Mouse (Mus musculus) thymus, adult 2 months (tissue): ENCODE results near the gene Cbx7. TPM values are rescaled to one million over a fixed set of nuclear protein-coding genes. Genes with fewer than 3 reads are reported as not detected.

Experiments used
- DNase-seq: peaks from one replicate; pipeline ENCODE4 v3.0.0; 2021
- H3K27ac ChIP-seq: fragments of 200-500 bp; 2 replicates; pipeline ENCODE4 v1.5.1; 2012; ENCODE audit warnings: low read length, control low read depth; ENCODE audit not compliant: control insufficient read depth, insufficient read depth
- H3K27me3 ChIP-seq: fragments of 200-500 bp; 2 replicates; pipeline ENCODE4 v1.6.1; 2012; ENCODE audit warnings: mild to moderate bottlenecking, low read length, moderate library complexity, mixed read lengths; ENCODE audit not compliant: control insufficient read depth, insufficient read depth
- H3K36me3 ChIP-seq: fragments of 200-500 bp; 2 replicates; pipeline ENCODE4 v1.6.1; 2012; ENCODE audit warnings: mild to moderate bottlenecking, low read length, moderate library complexity; ENCODE audit not compliant: control insufficient read depth, insufficient read depth
- H3K4me1 ChIP-seq: fragments of 200-500 bp; replicated peaks from 2 replicates; pipeline ENCODE4 v1.6.1; 2012; ENCODE audit warnings: low read length; ENCODE audit not compliant: control insufficient read depth, insufficient read depth
- H3K4me3 ChIP-seq: fragments of 200-500 bp; 2 replicates; pipeline ENCODE4 v1.5.1; 2012; ENCODE audit warnings: mild to moderate bottlenecking, low read length, control low read depth, moderate library complexity; ENCODE audit not compliant: control insufficient read depth, insufficient read depth
- CTCF ChIP-seq: fragments of 200-500 bp; IDR thresholded peaks from 2 replicates; pipeline ENCODE4 v1.5.1; 2012; ENCODE audit warnings: mild to moderate bottlenecking, control low read depth, low read length, moderate library complexity, borderline replicate concordance; ENCODE audit not compliant: control insufficient read depth, poor library complexity, insufficient read depth; ENCODE audit errors: extremely low read depth
- POLR2A ChIP-seq: fragments of 200-500 bp; IDR thresholded peaks from 2 replicates; pipeline ENCODE4 v1.6.1; 2012; ENCODE audit warnings: mild to moderate bottlenecking, low read length, control low read depth, moderate library complexity; ENCODE audit not compliant: control insufficient read depth, poor library complexity, insufficient read depth; ENCODE audit errors: extremely low read depth
- WGBS: fragments of 180-500 bp; shearing (Covaris S2); methylation state at CpG from one replicate; pipeline ENCODE4 v1.1.7; 2018; 5-methylcytosine and 5-hydroxymethylcytosine counted together
- polyA plus RNA-seq: library from polyadenylated mRNA; depleted of rRNA; stranded (reverse); fragments of >200 nt; gene quantifications from 2 replicates; pipeline ENCODE4 v1.2.3, GENCODE M21; 2012

The Cbx7 gene
- polyA plus RNA-seq, 1 experiment = 72.6 TPM

DNA sequence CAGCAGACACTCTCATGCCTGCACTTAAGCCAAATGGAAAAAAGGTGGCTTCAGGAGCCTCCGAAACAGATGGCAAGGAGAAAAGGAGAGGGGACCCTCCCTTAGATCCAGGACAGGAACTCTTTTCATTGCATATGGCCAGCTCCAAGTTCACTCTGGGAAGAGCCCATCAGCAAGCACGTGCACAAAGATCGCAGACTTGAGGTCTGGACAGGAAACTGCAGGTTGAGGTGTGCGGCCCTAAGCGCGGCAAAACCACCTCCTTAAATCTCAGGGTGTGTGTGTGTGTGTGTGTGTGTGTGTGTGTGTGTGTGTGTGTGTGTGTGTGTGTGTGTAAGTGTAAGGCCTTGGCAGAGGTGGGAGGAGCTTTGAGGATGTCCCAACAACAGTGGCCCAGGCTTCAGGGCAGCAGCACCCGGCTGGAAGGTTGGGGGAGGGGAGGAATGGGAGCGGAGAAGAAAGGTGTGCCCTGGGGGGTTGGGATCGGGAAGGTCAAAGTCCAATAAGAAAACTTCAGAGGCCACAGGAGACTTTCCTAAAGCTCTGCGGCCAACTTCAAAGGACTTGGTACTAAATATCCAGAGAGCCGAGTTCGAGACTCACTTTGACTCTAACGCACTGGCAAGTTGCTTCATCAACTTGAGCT, 39.3 kb downstream of the Cbx7 start:
- DNase-seq = no peak
- peaks cover 8% of the 10 kb centered on the region; the same call in 1 of the 2 replicates for H3K27me3 ChIP-seq
- TF ChIP-seq POLR2A (no peak), CTCF (no peak)
- no peaks in the 10 kb centered on the region for H3K36me3 ChIP-seq
- peak overlapping the region; percentile 16; the same call in 1 of the 2 replicates for H3K27ac ChIP-seq
- WGBS = 35% methylated on average over 13 of the region's 13 CpGs
- peak overlapping the region; percentile 47 for H3K4me3 ChIP-seq
- peaks cover 44% of the 10 kb centered on the region for H3K4me1 ChIP-seq

DNA sequence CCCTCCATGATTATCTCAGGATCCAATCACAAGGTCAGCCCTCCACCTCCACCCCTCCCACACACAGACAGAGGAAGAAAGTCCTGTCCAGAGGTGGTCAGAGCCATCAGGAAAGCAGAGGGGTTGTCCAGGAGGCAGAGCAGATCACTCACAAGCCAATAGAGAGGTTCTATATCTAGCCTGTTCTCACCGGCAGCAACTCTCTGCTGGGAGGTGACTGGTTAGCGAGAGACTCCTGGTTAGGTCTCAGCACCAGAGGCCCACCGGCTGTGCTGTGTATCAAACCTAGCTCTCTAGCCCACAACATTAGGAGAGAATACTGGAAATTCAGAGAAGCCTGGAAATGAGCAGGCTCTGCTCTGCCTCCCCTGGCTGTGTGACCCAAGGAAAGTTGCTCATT, 41.2 kb downstream of the Cbx7 start:
- Histone ChIP-seq H3K36me3 (no peaks in the 10 kb centered on the region), H3K27ac (no peak overlapping the region), H3K27me3 (peaks cover 7% of the 10 kb centered on the region; the same call in 1 of the 2 replicates), H3K4me3 (no peak overlapping the region), H3K4me1 (peaks cover 45% of the 10 kb centered on the region)
- no peak for TF ChIP-seq POLR2A
- 95% methylated on average over 3 of the region's 3 CpGs for WGBS
- DNase-seq = no peak

DNA sequence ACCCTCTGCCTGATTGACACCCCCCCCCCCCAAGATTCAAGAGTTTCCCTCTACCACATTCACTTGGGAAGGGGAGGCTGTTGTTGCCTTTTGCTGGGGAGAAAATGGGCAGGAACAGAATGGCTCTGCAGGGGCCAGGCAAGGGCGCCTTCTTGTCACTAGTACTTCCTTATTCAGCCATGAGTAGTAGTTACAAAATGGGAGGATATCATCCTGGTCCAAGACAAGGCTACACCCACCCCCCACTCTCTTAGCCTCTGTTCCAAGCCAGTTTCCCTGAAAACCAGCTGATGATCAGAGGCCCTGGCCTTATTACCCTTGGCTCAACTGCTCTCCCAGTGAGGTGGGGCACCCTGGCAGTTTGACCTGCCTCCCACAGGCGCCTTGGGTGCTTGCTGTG, 42.2 kb downstream of the Cbx7 start:
- TF ChIP-seq POLR2A (no peak), CTCF (no peak)
- Histone ChIP-seq H3K27ac (peak overlapping the region; percentile 86), H3K4me1 (peaks cover 40% of the 10 kb centered on the region), H3K36me3 (no peaks in the 10 kb centered on the region), H3K27me3 (peaks cover 5% of the 10 kb centered on the region; the same call in 1 of the 2 replicates), H3K4me3 (no peak overlapping the region)
- WGBS = 96% methylated on average over 2 of the region's 2 CpGs
- DNase-seq = no peak

DNA sequence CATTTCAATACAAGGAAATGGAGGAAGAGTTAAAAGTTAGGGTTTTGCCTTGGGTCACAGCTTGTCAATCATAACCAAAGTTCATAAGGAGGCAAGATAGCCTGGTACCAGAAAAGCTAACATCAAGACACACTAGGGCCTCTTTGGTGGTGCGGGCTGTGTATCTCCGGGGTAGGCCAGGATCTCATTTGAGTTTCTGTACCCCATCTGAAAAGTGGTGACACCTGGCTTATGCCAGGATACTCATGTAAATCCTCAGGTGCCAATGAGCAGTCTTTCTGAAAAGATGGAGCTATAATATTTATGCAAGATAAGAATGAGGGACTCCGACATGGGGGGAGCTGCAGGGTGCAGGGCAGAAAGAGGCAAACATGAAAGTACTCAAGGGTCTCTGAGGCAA, 42.6 kb downstream of the Cbx7 start:
- Histone ChIP-seq H3K36me3 (no peaks in the 10 kb centered on the region), H3K4me1 (peaks cover 36% of the 10 kb centered on the region), H3K27ac (peak overlapping the region; percentile 86), H3K27me3 (peaks cover under 1% of the 10 kb centered on the region; the same call in 1 of the 2 replicates), H3K4me3 (no peak overlapping the region)
- 96% methylated on average over 3 of the region's 3 CpGs for WGBS
- TF ChIP-seq POLR2A = no peak
- TF ChIP-seq CTCF = no peak
- no peak for DNase-seq

DNA sequence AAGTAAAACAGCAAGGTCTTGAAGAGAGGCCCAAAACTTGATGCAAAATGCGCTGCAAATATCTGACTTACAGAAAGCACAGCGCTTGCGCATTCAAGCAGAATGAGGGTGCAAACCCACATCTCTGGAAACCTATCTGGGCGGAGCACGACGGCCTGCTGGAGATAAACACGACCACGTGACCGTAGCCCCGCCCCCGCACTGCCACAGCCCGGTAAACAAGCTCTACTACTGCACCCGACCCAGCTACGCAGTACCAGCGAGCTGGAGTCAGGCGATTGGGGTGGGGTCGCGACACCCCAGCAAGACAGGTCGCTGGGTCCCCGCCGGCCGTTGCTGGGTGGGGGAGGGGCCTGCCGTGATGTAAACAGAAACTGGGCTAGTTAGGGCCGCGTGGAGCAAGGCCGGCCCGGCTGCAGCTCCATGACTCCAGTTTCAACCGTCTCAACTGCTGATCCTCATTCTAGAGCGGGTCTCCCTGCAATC, 43.2 kb downstream of the Cbx7 start:
- Histone ChIP-seq H3K4me3 (peak overlapping the region; percentile 57), H3K27ac (peak overlapping the region; percentile 92), H3K27me3 (no peaks in the 10 kb centered on the region), H3K36me3 (no peaks in the 10 kb centered on the region), H3K4me1 (peaks cover 34% of the 10 kb centered on the region)
- DNase-seq = peak; percentile 97
- WGBS = 1% methylated on average over 29 of the region's 29 CpGs
- TF ChIP-seq CTCF (no peak), POLR2A (peak; percentile 95)

DNA sequence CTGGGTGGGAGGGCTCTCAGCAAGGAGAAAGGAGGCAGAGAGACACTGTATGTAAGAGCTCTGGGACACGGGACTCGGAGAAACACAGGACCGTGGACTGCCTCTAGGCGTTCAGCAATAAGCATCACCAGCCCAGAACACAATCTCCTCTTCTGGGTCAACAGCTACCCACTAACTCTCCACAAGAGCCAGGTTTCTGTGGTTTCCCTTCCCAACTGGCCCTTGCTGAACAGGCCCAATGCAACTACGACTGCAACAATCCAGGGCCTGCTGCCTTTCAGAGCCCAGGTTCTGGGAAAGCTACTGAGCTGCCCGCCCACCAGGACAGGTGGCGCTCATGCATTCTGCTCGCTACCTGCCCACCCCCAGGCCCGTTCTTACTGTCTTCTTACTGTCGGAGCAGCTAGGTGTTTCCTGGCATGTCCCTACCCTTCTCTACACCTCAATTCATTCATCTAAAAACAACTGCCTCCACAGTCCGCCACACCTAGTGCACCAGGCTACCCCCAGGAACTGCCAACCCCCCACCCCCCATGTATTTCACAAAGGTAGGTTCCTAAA, 44.0 kb downstream of the Cbx7 start:
- peaks cover 6% of the 10 kb centered on the region; the same call in 1 of the 2 replicates for H3K36me3 ChIP-seq
- peaks cover 31% of the 10 kb centered on the region for H3K4me1 ChIP-seq
- H3K27me3 ChIP-seq = no peaks in the 10 kb centered on the region
- no peak for TF ChIP-seq CTCF
- no peak for TF ChIP-seq POLR2A
- peak overlapping the region; percentile 37 for H3K4me3 ChIP-seq
- peak overlapping the region; percentile 92 for H3K27ac ChIP-seq
- 76% methylated on average over 11 of the region's 11 CpGs for WGBS
- DNase-seq = no peak
